Mouse (Mus musculus) midbrain, embryonic 10.5 days (tissue): Measurements from ENCODE around the gene Gm3448. TPM values are rescaled to one million over a fixed set of nuclear protein-coding genes. Genes with fewer than 3 reads are reported as not detected.
"Not testable (repeated sequence)": the region's sequence is repeated elsewhere in the genome, so short reads cannot be mapped to it uniquely, and the experiment has no call there.

Experiments
- DNase-seq: peaks from one replicate; pipeline ENCODE4 v3.0.0-alpha.2; 2017; ENCODE audit warnings: low spot score
- H3K27ac ChIP-seq: fragments of 300-500 bp; sonication (generic); replicated peaks from 2 replicates; pipeline ENCODE4 v1.5.1; 2016; ENCODE audit warnings: mild to moderate bottlenecking
- H3K27me3 ChIP-seq: fragments of 300-500 bp; sonication (generic); 2 replicates; pipeline ENCODE4 v1.6.1; 2016; ENCODE audit warnings: low read depth, mild to moderate bottlenecking; ENCODE audit not compliant: poor library complexity, severe bottlenecking
- H3K36me3 ChIP-seq: fragments of 300-500 bp; sonication (generic); 2 replicates; pipeline ENCODE4 v1.6.1; 2016; ENCODE audit warnings: mild to moderate bottlenecking, moderate library complexity
- H3K4me1 ChIP-seq: fragments of 300-500 bp; sonication (generic); 2 replicates; pipeline ENCODE4 v1.6.1; 2016
- H3K4me3 ChIP-seq: fragments of 300-500 bp; sonication (generic); 2 replicates; pipeline ENCODE4 v1.5.1; 2016; ENCODE audit warnings: mild to moderate bottlenecking, moderate library complexity
- H3K9me3 ChIP-seq: fragments of 300-500 bp; sonication (generic); replicated peaks from 2 replicates; pipeline ENCODE4 v1.6.1; 2016; ENCODE audit warnings: mild to moderate bottlenecking
- WGBS: fragments of 180-500 bp; shearing (Covaris S2); methylation state at CpG from one replicate; pipeline ENCODE4 v1.1.7; 2016; 5-methylcytosine and 5-hydroxymethylcytosine counted together
- polyA plus RNA-seq: library from polyadenylated mRNA; unstranded; fragments of >200 nt; fragmentation: Nextera tagmentation; extraction: Ambion mirVana; gene quantifications from 2 replicates; pipeline ENCODE4 v1.2.1, GENCODE M21; 2016

Gm3448 gene
- polyA plus RNA-seq, 1 experiment from 2014 or later, result 5.9 TPM

- peaks cover 34% of the 10 kb centered on the region for H3K36me3 ChIP-seq
- no peaks in the 10 kb centered on the region for H3K9me3 ChIP-seq
- DNase-seq, result peak; percentile 71
- peak overlapping the region; percentile 30 for H3K4me3 ChIP-seq
- H3K27ac ChIP-seq, result peak overlapping the region; percentile 68
- H3K4me1 ChIP-seq, result peaks cover 24% of the 10 kb centered on the region
- 41% methylated on average over 13 of the region's 13 CpGs for WGBS
- H3K27me3 ChIP-seq, result no peaks in the 10 kb centered on the region
These were observed 24.2 kb upstream of the Gm3448 start for GRCm38 (mm10) chr17:15065391-15066024.

- 95% methylated on average over 6 of the region's 6 CpGs for WGBS
- DNase-seq, result no peak
- Histone ChIP-seq H3K9me3 (no peaks in the 10 kb centered on the region), H3K36me3 (peaks cover 78% of the 10 kb centered on the region), H3K4me3 (no peak overlapping the region), H3K27ac (no peak overlapping the region), H3K4me1 (no peaks in the 10 kb centered on the region), H3K27me3 (no peaks in the 10 kb centered on the region)
These were observed 19.0 kb upstream of the Gm3448 start for GRCm38 (mm10) chr17:15060356-15060755.

GRCm38 (mm10) chr17:15059646-15060045, 18.3 kb upstream of the Gm3448 start:
- 96% methylated on average over 14 of the region's 14 CpGs for WGBS

GRCm38 (mm10) chr17:15058161-15058591, 16.8 kb upstream of the Gm3448 start:
- H3K36me3 ChIP-seq, result peaks cover 77% of the 10 kb centered on the region
- DNase-seq, result no peak
- no peak overlapping the region for H3K4me3 ChIP-seq
- H3K4me1 ChIP-seq, result no peaks in the 10 kb centered on the region
- H3K27me3 ChIP-seq, result no peaks in the 10 kb centered on the region
- H3K27ac ChIP-seq, result no peak overlapping the region
- no peaks in the 10 kb centered on the region for H3K9me3 ChIP-seq
- WGBS, result 92% methylated on average over 5 of the region's 5 CpGs

More at GRCm38 (mm10) chr17:15059646-15060045, 18.3 kb upstream of the Gm3448 start:
- H3K36me3 ChIP-seq, result peaks cover 85% of the 10 kb centered on the region
- DNase-seq, result no peak
- H3K4me3 ChIP-seq, result no peak overlapping the region
- no peaks in the 10 kb centered on the region for H3K9me3 ChIP-seq
- H3K4me1 ChIP-seq, result no peaks in the 10 kb centered on the region
- H3K27me3 ChIP-seq, result no peaks in the 10 kb centered on the region
- no peak overlapping the region for H3K27ac ChIP-seq

- no peaks in the 10 kb centered on the region for H3K27me3 ChIP-seq
- H3K4me3 ChIP-seq, result no peak overlapping the region
- H3K27ac ChIP-seq, result no peak overlapping the region
- DNase-seq, result no peak
- peaks cover 55% of the 10 kb centered on the region for H3K36me3 ChIP-seq
- WGBS, result 89% methylated on average over 4 of the region's 4 CpGs
- no peaks in the 10 kb centered on the region for H3K4me1 ChIP-seq
- no peaks in the 10 kb centered on the region for H3K9me3 ChIP-seq
These were observed 14.6 kb upstream of the Gm3448 start for GRCm38 (mm10) chr17:15055925-15056324.

GRCm38 (mm10) chr17:15053829-15054200, 12.5 kb upstream of the Gm3448 start:
- H3K27ac ChIP-seq, H3K4me1 ChIP-seq, H3K4me3 ChIP-seq, DNase-seq, H3K27me3 ChIP-seq, H3K9me3 ChIP-seq: not testable (repeated sequence)
- 94% methylated on average over 13 of the region's 13 CpGs for WGBS
- H3K36me3 ChIP-seq, result peaks cover 36% of the 10 kb centered on the region

- H3K9me3 ChIP-seq, H3K4me1 ChIP-seq, H3K4me3 ChIP-seq, H3K27me3 ChIP-seq, H3K27ac ChIP-seq, DNase-seq: not testable (repeated sequence)
- H3K36me3 ChIP-seq, result peaks cover 31% of the 10 kb centered on the region
- 98% methylated on average over 7 of the region's 8 CpGs for WGBS
These were observed 12.0 kb upstream of the Gm3448 start for GRCm38 (mm10) chr17:15053183-15053828.

GRCm38 (mm10) chr17:15052766-15053165, 11.4 kb upstream of the Gm3448 start:
- WGBS, result 48% methylated on average over 1 of the region's 1 CpGs
- H3K4me1 ChIP-seq, H3K9me3 ChIP-seq, H3K27me3 ChIP-seq, H3K27ac ChIP-seq, H3K4me3 ChIP-seq, DNase-seq: not testable (repeated sequence)
- peaks cover 25% of the 10 kb centered on the region for H3K36me3 ChIP-seq

- H3K27ac ChIP-seq, H3K4me3 ChIP-seq: not testable (repeated sequence)
- WGBS, result no CpG with 5 or more reads among the region's 1 CpGs
These were observed 9.0 kb upstream of the Gm3448 start for GRCm38 (mm10) chr17:15050338-15050737.

GRCm38 (mm10) chr17:15040455-15040854, 882 bp downstream of the Gm3448 start:
- not testable (repeated sequence) for H3K27ac ChIP-seq, H3K27me3 ChIP-seq, H3K36me3 ChIP-seq, H3K9me3 ChIP-seq, H3K4me1 ChIP-seq, H3K4me3 ChIP-seq, DNase-seq
- no CpG with 5 or more reads among the region's 3 CpGs for WGBS

More at GRCm38 (mm10) chr17:15050338-15050737, 9.0 kb upstream of the Gm3448 start:
- H3K36me3 ChIP-seq, H3K27me3 ChIP-seq, H3K9me3 ChIP-seq, H3K4me1 ChIP-seq, DNase-seq: not testable (repeated sequence)

GRCm38 (mm10) chr17:15031414-15031813, 9.9 kb downstream of the Gm3448 start:
- no CpG with 5 or more reads among the region's 4 CpGs for WGBS
- H3K27ac ChIP-seq, DNase-seq, H3K27me3 ChIP-seq, H3K9me3 ChIP-seq, H3K36me3 ChIP-seq, H3K4me3 ChIP-seq, H3K4me1 ChIP-seq: not testable (repeated sequence)

- not testable (repeated sequence) for H3K27me3 ChIP-seq, H3K27ac ChIP-seq, H3K4me3 ChIP-seq, H3K36me3 ChIP-seq, DNase-seq, H3K9me3 ChIP-seq, H3K4me1 ChIP-seq
- no CpG with 5 or more reads among the region's 6 CpGs for whole genome bisulfite sequencing
These were observed 15.8 kb downstream of the Gm3448 start for GRCm38 (mm10) chr17:15025513-15025912.

GRCm38 (mm10) chr17:15024502-15025193, 16.7 kb downstream of the Gm3448 start:
- DNase-seq, result not testable (repeated sequence)

More at GRCm38 (mm10) chr17:15024502-15025193, 16.7 kb downstream of the Gm3448 start:
- WGBS, result no CpG with 5 or more reads among the region's 48 CpGs
- H3K27me3 ChIP-seq, H3K36me3 ChIP-seq, H3K9me3 ChIP-seq, H3K4me1 ChIP-seq, H3K27ac ChIP-seq, H3K4me3 ChIP-seq: not testable (repeated sequence)
